Mouse (Mus musculus) kidney, postnatal 25 days (tissue): ENCODE results near the gene Ptgfrn.
A peak's percentile ranks its signal among the peaks of the same experiment; 100 is the strongest.

ENCODE experiments used
- DNase-seq, 2 experiments: peaks; one replicate each; pipeline ENCODE4 v3.0.0; 2021; ENCODE audit warnings: mixed read lengths in 2 of 2

Gene Ptgfrn

GRCm38 (mm10) chr3:100997785-100998570, 112.1 kb downstream of the Ptgfrn start:
- DNase-seq: no peak

DNA sequence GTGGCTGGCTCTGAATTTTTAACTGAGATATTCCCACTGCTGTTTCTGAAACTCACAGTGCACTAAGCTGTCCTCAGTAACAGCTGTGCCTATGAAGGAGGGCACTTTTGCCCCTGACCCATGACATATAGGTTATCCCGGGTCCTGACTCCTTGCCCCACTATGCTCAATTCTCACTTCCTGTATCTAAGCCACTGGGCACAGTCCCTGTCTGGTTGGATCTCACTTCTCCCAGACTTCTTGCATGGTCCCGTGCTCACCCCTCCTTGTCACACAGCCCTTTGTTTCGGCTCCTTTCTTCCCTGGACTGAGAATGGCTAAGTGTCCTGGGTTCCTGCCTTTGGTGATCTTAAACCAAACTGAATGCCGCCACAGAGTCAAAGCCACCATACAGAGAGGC, 115.8 kb downstream of the Ptgfrn start:
- DNase-seq: no peak

- peak; percentile 11 to 53 for DNase-seq
These were observed 116.4 kb downstream of the Ptgfrn start for GRCm38 (mm10) chr3:100993718-100994117.

- DNase-seq: no peak
These were observed 116.9 kb downstream of the Ptgfrn start for GRCm38 (mm10) chr3:100993158-100993557.
